In the genomic region with DNA sequence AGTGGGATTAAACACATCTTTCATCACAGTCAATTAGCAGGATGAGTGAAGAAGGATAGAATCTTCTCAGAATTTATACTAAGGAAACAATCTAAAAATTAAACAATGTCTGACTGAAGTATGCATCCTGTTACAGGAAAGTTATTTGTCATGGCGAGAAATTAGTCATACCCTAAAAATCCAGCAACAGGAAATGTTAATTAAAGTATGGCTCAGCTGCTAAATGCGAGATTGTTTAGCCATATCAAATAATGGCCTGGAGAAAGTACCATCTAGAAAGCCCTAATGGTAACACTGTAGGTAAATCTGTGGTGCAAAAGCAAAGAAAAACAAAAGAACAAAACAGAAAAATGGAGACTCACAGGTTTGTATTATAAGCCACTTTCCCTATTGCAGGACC, we compare ENCODE assay signal across 22 mouse cellular contexts. TPM values are rescaled to one million over a fixed set of nuclear protein-coding genes. Genes with fewer than 3 reads are reported as not detected.
DNase-seq lines count a peak whose midpoint lies in the region; ATAC-seq and TF ChIP-seq lines count a peak whose summit lies in the region.
"Had no signal": no experiment of that assay in that cellular context is flagged by ENCODE, and none has a peak within 500 bp of the region (broad histone marks: within the 10 kb centered on the region; RNA-seq: fewer than 3 reads in every experiment).

No protein-coding gene starts in this region.

- H3K4me2 ChIP-seq in kidney, postnatal 0 days (ENCODE audit: low read length): no peak overlapping the region
- H3K4me2 ChIP-seq in kidney, embryonic 16.5 days (replicated peaks; ENCODE audit: low read depth, low read length): no peak overlapping the region
- H3K4me2 ChIP-seq in stomach, postnatal 0 days (replicated peaks; ENCODE audit: low read depth): no peak overlapping the region
- H3K4me2 ChIP-seq: embryonic facial prominence, embryonic 12.5 days; forebrain, embryonic 13.5 days; forebrain, embryonic 15.5 days had no signal

- no peaks in the 10 kb centered on the region for H3K9me3 ChIP-seq in kidney, postnatal 0 days (replicated peaks; ENCODE audit: low read length)
- no peaks in the 10 kb centered on the region; the same call in 1 of the 2 replicates for H3K9me3 ChIP-seq in kidney, embryonic 16.5 days (ENCODE audit: low read length)
- no peaks in the 10 kb centered on the region for H3K9me3 ChIP-seq in stomach, postnatal 0 days (ENCODE audit: control insufficient read depth, low read length)
- H3K9me3 ChIP-seq: embryonic facial prominence, embryonic 10.5 days; embryonic facial prominence, embryonic 12.5 days; forebrain, embryonic 15.5 days had no signal

- 55% methylated on average over 2 of the region's 2 CpGs for WGBS in kidney, postnatal 0 days
- 66% methylated on average over 2 of the region's 2 CpGs for WGBS in kidney, embryonic 16.5 days
- 49% methylated on average over 2 of the region's 2 CpGs for WGBS in stomach, postnatal 0 days

- ATAC-seq in kidney, postnatal 0 days (replicated peaks; ENCODE audit: low FRiP score, low read depth): no peak
- ATAC-seq in kidney, embryonic 16.5 days (ENCODE audit: low FRiP score, low TSS enrichment): no peak
- ATAC-seq in CD4-positive, CD25-positive, alpha-beta regulatory T cell, adult 4 months: peak; percentile 60
- ATAC-seq in stomach, postnatal 0 days (ENCODE audit: low FRiP score, low TSS enrichment): no peak
- ATAC-seq: activated CD4-positive, CD25-positive, alpha-beta regulatory T cell, adult 4 months; forebrain, embryonic 13.5 days; forebrain, embryonic 15.5 days; forebrain, postnatal 0 days; Patski had no signal

- no peak for TF ChIP-seq EP300 in stomach, postnatal 0 days (optimal IDR thresholded peaks at IDR 0.05)

- H3K36me3 ChIP-seq in kidney, postnatal 0 days (ENCODE audit: insufficient read depth, low read length): no peaks in the 10 kb centered on the region
- no peaks in the 10 kb centered on the region for H3K36me3 ChIP-seq in kidney, embryonic 16.5 days (ENCODE audit: insufficient read depth, low read length)
- H3K36me3 ChIP-seq in stomach, postnatal 0 days (ENCODE audit: control insufficient read depth, insufficient read depth, low read length): no peaks in the 10 kb centered on the region
- H3K36me3 ChIP-seq: embryonic facial prominence, embryonic 10.5 days; embryonic facial prominence, embryonic 12.5 days; forebrain, embryonic 15.5 days had no signal

- H3K27me3 ChIP-seq in kidney, postnatal 0 days (ENCODE audit: insufficient read depth, low read length): no peaks in the 10 kb centered on the region
- H3K27me3 ChIP-seq in kidney, embryonic 16.5 days (ENCODE audit: insufficient read depth, low read length): no peaks in the 10 kb centered on the region; the same call in 1 of the 2 replicates
- H3K27me3 ChIP-seq in stomach, postnatal 0 days (ENCODE audit: control insufficient read depth, insufficient read depth, low read length): no peaks in the 10 kb centered on the region
- H3K27me3 ChIP-seq: embryonic facial prominence, embryonic 12.5 days; forebrain, embryonic 13.5 days; forebrain, embryonic 15.5 days; Patski had no signal

- H3K4me1 ChIP-seq in kidney, postnatal 0 days (replicated peaks; ENCODE audit: insufficient read depth, low read length): no peaks in the 10 kb centered on the region
- no peaks in the 10 kb centered on the region for H3K4me1 ChIP-seq in kidney, embryonic 16.5 days (ENCODE audit: insufficient read depth, low read length)
- no peaks in the 10 kb centered on the region for H3K4me1 ChIP-seq in stomach, postnatal 0 days (replicated peaks; ENCODE audit: control insufficient read depth, insufficient read depth)
- H3K4me1 ChIP-seq: embryonic facial prominence, embryonic 10.5 days; embryonic facial prominence, embryonic 12.5 days; forebrain, embryonic 15.5 days had no signal

- DNase-seq in kidney, postnatal 0 days (ENCODE audit: low spot score): peak; percentile 26
- DNase-seq in Muller cell, postnatal 12 days (ENCODE audit: inconsistent ontology term): peak; percentile 68
- no peak for DNase-seq in stomach, postnatal 0 days (ENCODE audit: low spot score)
- no peak for DNase-seq in right cerebral cortex, adult 2 months (ENCODE audit: low spot score in 2 of 2)
- DNase-seq in retina, embryonic 14.5 days (ENCODE audit: low spot score): no peak
- DNase-seq: adrenal gland, adult 8-10 months; adrenal gland, postnatal 14 days; adrenal gland, postnatal 36 days; cerebellum, adult 11-12 months; cerebellum, adult 2 months; cerebellum, adult 9-10 months; cerebellum, postnatal 10 days; cerebellum, postnatal 25 days; forebrain, postnatal 0 days had no signal

- H3K4me3 ChIP-seq in kidney, postnatal 0 days (replicated peaks; ENCODE audit: low read depth, low read length): no peak overlapping the region
- H3K4me3 ChIP-seq in kidney, embryonic 16.5 days (ENCODE audit: low read length): no peak overlapping the region
- no peak overlapping the region for H3K4me3 ChIP-seq in stomach, postnatal 0 days (ENCODE audit: low read depth, low read length)
- H3K4me3 ChIP-seq: embryonic facial prominence, embryonic 10.5 days; embryonic facial prominence, embryonic 12.5 days; forebrain, embryonic 13.5 days; forebrain, embryonic 15.5 days had no signal

- H3K9ac ChIP-seq in kidney, postnatal 0 days (ENCODE audit: low read depth, low read length): no peak overlapping the region
- H3K9ac ChIP-seq in kidney, embryonic 16.5 days (replicated peaks; ENCODE audit: low read length): no peak overlapping the region
- no peak overlapping the region for H3K9ac ChIP-seq in stomach, postnatal 0 days (ENCODE audit: low read length)
- H3K9ac ChIP-seq: embryonic facial prominence, embryonic 12.5 days; forebrain, embryonic 13.5 days; forebrain, embryonic 15.5 days; forebrain, postnatal 0 days had no signal

- TF ChIP-seq CTCF in kidney, postnatal 0 days (IDR thresholded peaks at IDR 0.05; ENCODE audit: low read depth): no peak
- no peak for TF ChIP-seq CTCF in stomach, postnatal 0 days (IDR thresholded peaks at IDR 0.05; ENCODE audit: low read depth)

- H3K27ac ChIP-seq in kidney, postnatal 0 days: no peak overlapping the region
- H3K27ac ChIP-seq in kidney, embryonic 16.5 days (ENCODE audit: low read length): no peak overlapping the region
- H3K27ac ChIP-seq in stomach, postnatal 0 days (replicated peaks): no peak overlapping the region
- H3K27ac ChIP-seq: embryonic facial prominence, embryonic 10.5 days; embryonic facial prominence, embryonic 12.5 days; forebrain, embryonic 13.5 days; forebrain, embryonic 15.5 days had no signal

RNA-seq across cellular contexts. Expression of gene Jak2, which starts 22.6 kb away (rescaled TPM):
- polyA plus RNA-seq in kidney, postnatal 0 days (2015; fragmentation: Nextera tagmentation; extraction: Ambion mirVana): 8.8 and 9.8 TPM in 2 replicates
- polyA plus RNA-seq in kidney, embryonic 16.5 days (2015; fragmentation: Nextera tagmentation; extraction: Ambion mirVana): 4.6 and 5.7 TPM in 2 replicates
- polyA plus RNA-seq in CD4-positive, CD25-positive, alpha-beta regulatory T cell, adult 4 months (2017; shearing (Covaris generic)): 10 to 100 TPM; 14.9 to 19.1 TPM
- 6.8 and 7.1 TPM in 2 replicates for polyA plus RNA-seq in stomach, postnatal 0 days (2015; fragmentation: Nextera tagmentation; extraction: Ambion mirVana)

Comparison
In these comparisons a context has a peak if more than half of its experiments do, and no peak if none do; other contexts are left out.
1. DNase-seq: peak in kidney, postnatal 0 days (single experiment) and Muller cell, postnatal 12 days (single experiment); none in stomach, postnatal 0 days (single experiment), right cerebral cortex, adult 2 months (0 of 2) and retina, embryonic 14.5 days (single experiment).